Mouse (Mus musculus) C2C12 (cell line): Measurements from ENCODE around the gene Ppp1r12b. TPM values are rescaled to one million over a fixed set of nuclear protein-coding genes. Genes with fewer than 3 reads are reported as not detected.
A peak's percentile ranks its signal among the peaks of the same experiment; 100 is the strongest.

Experiments
- H3K27me3 ChIP-seq: one replicate; pipeline ENCODE4 v1.6.1; 2011; ENCODE audit not compliant: control insufficient read depth, insufficient read depth, insufficient read length
- H3K36me3 ChIP-seq: one replicate; pipeline ENCODE4 v1.6.1; 2011; ENCODE audit not compliant: control insufficient read depth, insufficient read depth
- H3K4me3 ChIP-seq: one replicate; pipeline ENCODE4 v1.5.1; 2011; ENCODE audit warnings: mild to moderate bottlenecking, control low read depth; ENCODE audit not compliant: poor library complexity, insufficient read depth, severe bottlenecking
- H3K79me2 ChIP-seq: one replicate; pipeline ENCODE4 v1.6.1; 2011; ENCODE audit not compliant: control insufficient read depth, insufficient read depth
- H3K79me3 ChIP-seq: one replicate; pipeline ENCODE4 v1.6.1; 2011; ENCODE audit warnings: low read depth, control low read depth
- H3ac ChIP-seq: one replicate; pipeline ENCODE3; 2011; ENCODE audit warnings: low read depth; ENCODE audit not compliant: control insufficient read depth, insufficient read length
- CEBPB ChIP-seq: IDR thresholded peaks from one replicate; pipeline ENCODE4 v1.6.1; 2011; ENCODE audit warnings: low read depth, mild to moderate bottlenecking, control low read depth, moderate library complexity
- CTCF ChIP-seq: IDR thresholded peaks from one replicate; pipeline ENCODE4 v1.5.1; 2011; ENCODE audit not compliant: control insufficient read depth, insufficient read depth, insufficient read length
- FOSL1 ChIP-seq: IDR thresholded peaks from one replicate; pipeline ENCODE4 v1.8.0; 2011; ENCODE audit warnings: mild to moderate bottlenecking, low read length; ENCODE audit not compliant: poor library complexity, insufficient read depth, severe bottlenecking
- MAX ChIP-seq: IDR thresholded peaks from one replicate; pipeline ENCODE4 v1.6.1; 2011; ENCODE audit warnings: mild to moderate bottlenecking, control low read depth
- MYOD1 ChIP-seq: IDR thresholded peaks from one replicate; pipeline ENCODE4 v1.6.1; 2011; ENCODE audit warnings: low read depth; ENCODE audit not compliant: control insufficient read depth, insufficient read length
- MYOG ChIP-seq: IDR thresholded peaks from one replicate; pipeline ENCODE4 v1.6.1; 2011; ENCODE audit not compliant: control insufficient read depth, insufficient read length; ENCODE audit errors: extremely low read depth
- USF1 ChIP-seq: IDR thresholded peaks from one replicate; pipeline ENCODE4 v1.6.1; 2011; ENCODE audit warnings: low read depth, mild to moderate bottlenecking, control low read depth, moderate library complexity
- polyA plus RNA-seq: library from polyadenylated mRNA; unstranded; fragments of >200 nt; fragmentation: generic; extraction: Trizol; gene quantifications from one replicate; pipeline ENCODE4 v1.2.1, GENCODE M21; 2012; ENCODE audit warnings: missing spikeins

The Ppp1r12b gene
- polyA plus RNA-seq, 1 experiment, result 1.5 TPM

DNA sequence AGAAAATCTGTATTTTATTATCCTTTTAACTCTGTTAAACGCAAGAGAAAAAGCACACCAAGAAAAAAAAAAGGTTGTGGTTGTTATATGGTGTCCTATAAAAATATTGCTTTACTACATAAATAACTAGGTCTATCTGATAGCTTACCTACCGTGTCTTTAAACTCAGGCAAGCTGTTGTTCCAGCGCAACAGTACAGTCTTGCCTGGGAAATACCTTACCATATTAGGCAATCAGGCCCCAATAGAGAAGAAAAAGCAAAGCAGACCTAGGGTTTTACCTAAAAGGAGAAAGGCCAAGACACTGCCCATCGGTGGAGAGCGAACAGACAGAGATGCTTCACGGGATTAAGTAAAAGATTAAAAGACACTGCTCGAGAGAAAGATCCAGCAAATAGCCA is 131.9 kb downstream of the Ppp1r12b start:
- Histone ChIP-seq H3K4me3 (no peak overlapping the region), H3K27me3 (no peaks in the 10 kb centered on the region), H3K36me3 (peaks cover 7% of the 10 kb centered on the region), H3K79me3 (no peaks in the 10 kb centered on the region), H3K79me2 (no peaks in the 10 kb centered on the region), H3ac (no peak overlapping the region)
- no peak for TF ChIP-seq CTCF
- TF ChIP-seq FOSL1, result no peak
- no peak for TF ChIP-seq MYOG
- no peak for TF ChIP-seq USF1
- no peak for TF ChIP-seq MYOD1
- no peak for TF ChIP-seq CEBPB
- TF ChIP-seq MAX, result no peak

DNA sequence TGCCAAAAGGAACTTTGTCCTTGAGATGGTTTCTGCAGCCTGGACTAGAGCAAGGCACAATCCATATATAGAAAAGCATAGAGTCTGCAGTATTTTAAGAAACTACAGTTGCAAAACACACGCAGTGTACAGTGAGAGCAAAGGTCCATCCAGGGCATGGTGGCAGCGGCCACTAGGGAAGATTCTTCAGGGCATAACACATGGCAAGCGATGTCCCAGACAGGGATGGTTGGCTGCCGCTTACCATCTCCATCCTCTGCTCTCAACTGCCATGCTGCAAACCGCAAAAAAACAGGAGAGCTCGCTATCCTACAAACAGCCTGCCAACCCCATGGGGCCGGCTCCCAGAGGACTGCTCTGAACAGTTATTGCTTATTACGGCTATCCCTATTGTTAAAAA is 132.4 kb downstream of the Ppp1r12b start:
- TF ChIP-seq FOSL1 (no peak), USF1 (no peak), MAX (no peak), CTCF (no peak), CEBPB (no peak), MYOD1 (no peak), MYOG (no peak)
- Histone ChIP-seq H3K4me3 (no peak overlapping the region), H3K36me3 (peaks cover 7% of the 10 kb centered on the region), H3K27me3 (no peaks in the 10 kb centered on the region), H3K79me3 (no peaks in the 10 kb centered on the region), H3K79me2 (no peaks in the 10 kb centered on the region), H3ac (no peak overlapping the region)

DNA sequence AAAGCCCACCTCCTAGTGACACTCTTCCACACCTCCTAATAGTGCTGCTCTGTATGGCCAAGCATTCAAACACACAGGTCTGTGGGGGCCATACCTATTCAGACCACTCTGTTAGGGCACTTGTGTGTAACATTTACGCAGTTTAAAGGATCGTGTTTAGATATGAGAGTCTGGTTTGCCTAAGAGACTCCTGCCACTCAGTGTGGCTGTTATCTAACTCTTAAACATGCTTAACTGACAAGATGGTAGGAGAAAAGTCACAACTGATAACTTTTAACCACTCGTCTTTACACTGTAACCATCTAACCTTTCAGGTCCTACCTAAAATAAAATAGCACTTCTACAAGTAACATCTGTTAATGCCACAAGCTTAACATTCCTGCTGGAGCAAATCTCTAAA is 134.9 kb downstream of the Ppp1r12b start:
- H3K79me2 ChIP-seq, result no peaks in the 10 kb centered on the region
- H3ac ChIP-seq, result no peak overlapping the region
- TF ChIP-seq CEBPB (no peak), CTCF (no peak), MAX (no peak), USF1 (no peak), FOSL1 (no peak), MYOD1 (no peak)
- no peaks in the 10 kb centered on the region for H3K27me3 ChIP-seq
- peaks cover 7% of the 10 kb centered on the region for H3K36me3 ChIP-seq
- H3K4me3 ChIP-seq, result no peak overlapping the region
- H3K79me3 ChIP-seq, result no peaks in the 10 kb centered on the region

DNA sequence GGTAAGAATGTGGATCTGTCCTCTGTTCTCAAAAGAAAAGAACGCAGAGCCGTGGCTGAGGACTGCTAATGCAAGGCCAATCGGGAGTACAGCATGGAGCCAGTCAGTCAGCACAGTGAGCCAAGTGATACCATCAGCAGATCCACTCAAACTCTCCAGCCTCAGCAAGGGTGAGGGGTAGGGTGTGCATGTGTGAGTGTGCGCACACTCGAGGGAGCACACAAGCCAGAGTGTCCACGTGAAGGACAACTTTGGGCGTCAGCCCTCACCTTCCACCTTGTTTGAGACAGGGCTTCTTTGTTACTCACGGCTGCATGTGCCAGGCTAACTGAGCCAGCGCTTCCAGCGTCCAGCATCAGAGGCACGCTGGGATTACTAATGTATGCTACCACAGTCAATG is 136.5 kb downstream of the Ppp1r12b start:
- Histone ChIP-seq H3ac (peak overlapping the region; percentile 1), H3K79me3 (no peaks in the 10 kb centered on the region), H3K4me3 (no peak overlapping the region), H3K36me3 (peaks cover 3% of the 10 kb centered on the region), H3K79me2 (no peaks in the 10 kb centered on the region), H3K27me3 (no peaks in the 10 kb centered on the region)
- TF ChIP-seq USF1, result no peak
- no peak for TF ChIP-seq MYOG
- no peak for TF ChIP-seq CTCF
- no peak for TF ChIP-seq MAX
- TF ChIP-seq FOSL1, result no peak
- TF ChIP-seq CEBPB, result no peak
- TF ChIP-seq MYOD1, result no peak

DNA sequence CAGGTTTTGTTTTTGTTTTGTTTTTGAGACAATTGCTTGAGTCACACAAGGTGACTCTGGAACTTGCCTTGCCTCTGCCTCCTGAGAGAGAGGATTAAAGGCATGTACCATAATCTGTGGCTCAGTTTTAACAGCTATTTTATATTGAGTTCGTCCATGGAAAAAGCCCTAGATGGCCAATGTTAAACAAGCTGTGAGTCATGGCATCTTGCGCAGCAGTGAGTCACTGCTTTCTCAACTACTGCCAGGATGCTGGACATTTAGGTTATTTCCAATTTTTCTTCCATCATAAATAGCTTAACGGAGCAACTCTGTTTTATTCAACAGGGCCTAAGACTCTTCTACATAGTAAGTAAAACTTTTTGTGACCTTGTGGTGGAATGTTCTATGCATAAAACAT is 137.0 kb downstream of the Ppp1r12b start:
- Histone ChIP-seq H3K36me3 (peaks cover 3% of the 10 kb centered on the region), H3K79me2 (no peaks in the 10 kb centered on the region), H3K27me3 (no peaks in the 10 kb centered on the region), H3K4me3 (no peak overlapping the region), H3K79me3 (no peaks in the 10 kb centered on the region), H3ac (no peak overlapping the region)
- peak; percentile 84 for TF ChIP-seq CEBPB
- TF ChIP-seq MAX, result no peak
- no peak for TF ChIP-seq MYOD1
- peak; percentile 95 for TF ChIP-seq FOSL1

DNA sequence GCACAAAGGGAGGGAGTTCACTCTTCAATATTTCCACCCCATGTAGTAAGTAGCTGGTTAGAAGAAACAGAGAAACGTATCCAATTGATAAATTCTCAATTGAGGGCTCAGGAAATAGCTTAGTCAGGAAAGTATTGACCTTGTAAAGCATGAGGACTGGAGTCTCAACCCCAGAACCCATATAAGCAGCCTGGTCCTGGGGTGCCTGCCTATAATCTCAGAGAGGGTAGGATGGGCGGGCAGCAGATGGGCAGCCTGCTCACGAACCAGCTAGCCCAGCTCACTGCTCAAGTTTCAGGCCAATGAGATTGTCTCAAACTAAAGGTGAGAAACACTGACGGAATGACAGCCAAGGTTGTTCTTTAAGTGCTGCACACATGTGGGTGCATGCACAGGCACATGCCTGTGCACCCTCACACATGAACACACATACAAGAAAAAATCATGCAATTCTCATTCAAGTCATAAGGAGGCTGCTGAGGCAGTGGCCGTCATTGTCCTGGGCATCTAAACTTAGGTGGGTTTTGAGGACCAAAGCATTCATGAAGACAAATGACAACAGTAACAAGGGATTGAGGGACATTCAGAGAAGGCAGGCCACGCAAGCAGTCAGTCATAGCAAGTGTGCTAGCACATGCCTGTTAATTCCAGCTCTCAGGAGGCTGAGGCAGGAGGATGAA is 137.7 kb downstream of the Ppp1r12b start:
- TF ChIP-seq MYOG (no peak), CTCF (no peak)
- no peak overlapping the region for H3ac ChIP-seq
- H3K27me3 ChIP-seq, result no peaks in the 10 kb centered on the region
- H3K79me2 ChIP-seq, result no peaks in the 10 kb centered on the region
- H3K36me3 ChIP-seq, result peaks cover 3% of the 10 kb centered on the region
- H3K4me3 ChIP-seq, result no peak overlapping the region
- H3K79me3 ChIP-seq, result no peaks in the 10 kb centered on the region
